Mouse (Mus musculus) right cerebral cortex, adult 18-20 months (tissue): ENCODE measurements around the gene Syt3.

Experiments
- DNase-seq: peaks from one replicate; pipeline ENCODE4 v3.0.0; 2022; ENCODE audit warnings: mixed read lengths

Syt3 gene

DNA sequence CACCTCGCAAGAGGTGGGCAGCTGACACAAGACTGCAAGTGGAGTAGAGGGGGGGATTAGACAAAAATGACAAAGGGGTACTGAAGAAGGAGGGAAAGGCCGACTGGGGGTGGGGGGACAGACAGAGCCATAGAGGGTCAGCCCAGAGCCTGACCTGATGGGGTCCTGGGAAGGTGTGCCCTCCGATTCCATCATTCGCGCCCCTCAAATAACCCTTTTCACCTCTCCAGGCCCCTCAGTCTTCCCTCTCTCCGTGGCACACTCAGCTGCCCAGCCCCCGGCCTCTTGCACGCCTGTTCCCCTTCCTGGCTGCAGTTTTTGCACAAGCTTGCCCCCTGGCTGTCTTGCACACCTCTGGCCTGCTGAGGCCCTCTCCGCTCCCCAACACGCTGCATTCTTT lies 26.4 kb upstream of the Syt3 start:
- no peak for DNase-seq

DNA sequence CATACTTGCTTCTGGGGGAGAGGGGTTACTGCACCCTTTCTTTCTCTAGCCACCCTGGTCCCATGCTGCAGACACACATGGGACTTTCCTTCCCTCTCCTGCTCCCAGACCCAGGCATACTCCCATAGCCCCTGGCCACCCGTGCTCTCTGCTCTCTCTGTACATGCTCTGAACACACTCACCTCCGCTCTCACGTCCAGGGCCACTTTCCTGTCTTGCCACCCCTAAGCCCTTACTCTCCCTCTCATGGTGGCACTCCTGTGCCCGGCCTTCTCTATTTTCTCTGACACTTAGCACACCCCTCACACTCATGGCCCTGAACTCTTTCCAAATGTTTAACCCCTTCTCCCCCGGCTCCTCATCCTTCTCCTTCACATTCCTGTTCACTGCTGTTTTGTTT lies 25.9 kb upstream of the Syt3 start:
- DNase-seq, result no peak

DNA sequence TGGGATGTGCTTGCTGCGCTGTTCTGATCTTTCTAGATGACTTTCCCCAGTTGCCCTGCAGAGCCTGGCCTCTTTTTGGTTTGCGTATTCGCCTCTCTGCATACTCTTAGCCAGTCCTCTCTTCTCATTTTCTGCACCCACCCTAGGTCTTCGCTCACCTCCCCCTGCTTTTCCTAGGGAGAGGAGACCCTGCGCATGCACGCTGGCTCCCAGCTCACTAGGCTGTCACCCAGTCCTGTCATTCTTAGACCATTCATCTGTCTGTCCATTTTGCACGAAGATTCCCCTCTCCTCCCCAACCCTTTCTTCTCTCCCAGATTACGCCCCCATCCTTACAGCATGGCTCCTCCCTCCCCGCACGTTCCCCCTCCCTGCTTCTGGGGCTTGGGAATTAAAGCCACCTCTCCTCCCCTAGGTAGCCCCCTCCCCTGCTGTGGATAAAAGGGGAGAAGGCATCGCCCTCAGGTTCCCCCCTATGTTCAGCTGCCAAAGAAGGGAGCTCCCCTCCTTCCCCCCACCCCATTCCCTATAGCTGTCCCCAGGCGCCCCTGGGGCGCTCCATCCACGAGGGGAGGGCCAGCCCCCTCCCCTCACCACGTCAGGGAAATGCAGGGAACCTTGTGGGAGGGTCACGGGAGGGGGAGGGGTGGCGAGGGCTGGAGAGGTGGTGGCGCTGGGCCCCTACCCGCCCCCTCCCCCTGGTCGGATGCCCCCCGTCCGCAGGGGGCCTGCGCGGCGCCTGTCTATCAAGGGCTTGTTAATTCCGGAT lies 24.8 kb upstream of the Syt3 start:
- no peak for DNase-seq

DNA sequence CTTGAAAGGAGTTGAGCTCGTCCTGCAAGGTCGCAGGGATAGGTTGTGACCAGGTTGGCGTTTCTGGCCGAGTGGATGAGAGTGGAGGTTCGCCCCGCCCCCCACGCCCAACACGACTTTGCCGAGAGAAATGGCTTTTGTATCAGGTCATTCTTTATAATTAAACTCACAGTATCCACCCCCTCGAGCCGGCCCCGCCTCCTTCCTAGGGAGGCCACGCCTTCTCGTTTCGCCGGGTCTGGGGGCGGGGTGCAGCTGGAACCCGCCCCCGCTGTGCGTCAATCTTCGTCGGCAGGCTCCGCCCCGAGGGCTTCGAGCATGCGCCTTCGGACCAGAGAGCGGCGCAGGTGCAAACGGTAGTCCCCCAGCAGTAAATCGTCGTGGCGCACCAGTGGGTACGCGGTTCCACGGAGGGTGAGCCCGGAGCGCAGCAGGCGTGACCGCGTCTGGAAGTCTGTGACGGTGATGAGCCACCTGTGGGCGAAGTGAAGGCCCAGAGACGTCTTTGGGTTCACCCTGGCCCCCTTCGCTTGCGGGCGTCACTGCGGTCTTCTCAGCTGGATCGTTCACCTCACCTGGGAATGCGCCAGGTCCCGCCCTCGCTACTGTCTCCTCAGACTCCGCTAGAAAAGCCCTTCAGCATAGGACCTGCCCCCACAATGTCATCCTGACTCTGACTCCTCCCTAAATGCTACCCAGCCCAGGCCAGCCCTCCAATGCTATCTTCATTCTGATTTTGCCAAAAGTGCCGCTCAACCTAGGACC lies 23.8 kb upstream of the Syt3 start:
- peak; percentile 98 for DNase-seq

DNA sequence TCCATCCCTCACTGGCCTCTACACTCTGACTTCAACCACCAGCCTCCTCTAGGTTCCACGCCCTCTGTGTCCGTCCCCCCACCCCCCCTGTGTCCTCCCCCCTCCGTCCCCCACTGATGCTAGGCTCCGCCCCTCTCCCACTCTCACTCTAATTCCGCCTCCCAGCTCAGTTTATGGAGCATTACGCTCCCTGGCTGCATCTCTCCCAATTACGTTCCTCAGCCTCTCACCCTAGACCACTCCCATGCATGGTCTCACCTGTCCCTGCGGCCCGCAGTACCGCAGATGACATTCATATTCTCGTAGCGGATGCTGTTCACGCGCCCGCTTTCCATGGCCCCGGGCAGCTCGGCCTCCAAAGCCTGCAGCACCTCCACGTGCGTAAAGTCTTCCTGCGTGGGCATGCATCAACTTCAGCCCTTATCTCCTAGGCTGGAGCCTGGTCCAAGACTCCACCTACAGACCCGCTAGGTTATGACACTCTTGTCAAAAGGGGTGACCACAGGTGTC lies 23.1 kb upstream of the Syt3 start:
- DNase-seq, result no peak

DNA sequence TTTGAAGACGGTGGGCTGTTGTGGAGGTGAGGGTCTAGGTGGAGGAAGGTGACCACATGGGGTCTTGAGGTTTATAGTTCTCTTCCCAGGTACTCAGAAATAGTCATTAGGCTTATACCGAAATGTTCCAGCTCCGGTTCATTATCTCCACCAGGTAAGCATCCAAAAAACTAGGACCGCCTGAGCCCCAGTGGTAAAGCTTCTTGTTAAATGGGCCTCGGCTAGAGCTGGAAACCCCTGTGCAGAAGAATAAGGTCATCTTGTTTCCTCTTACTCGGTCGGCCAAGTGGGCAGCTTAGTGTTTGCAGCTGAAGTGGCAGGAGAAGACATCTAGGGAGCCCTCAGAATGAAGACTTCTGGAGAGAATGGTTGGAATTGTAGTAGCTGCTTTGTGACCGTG lies 11.2 kb upstream of the Syt3 start:
- DNase-seq, result no peak

DNA sequence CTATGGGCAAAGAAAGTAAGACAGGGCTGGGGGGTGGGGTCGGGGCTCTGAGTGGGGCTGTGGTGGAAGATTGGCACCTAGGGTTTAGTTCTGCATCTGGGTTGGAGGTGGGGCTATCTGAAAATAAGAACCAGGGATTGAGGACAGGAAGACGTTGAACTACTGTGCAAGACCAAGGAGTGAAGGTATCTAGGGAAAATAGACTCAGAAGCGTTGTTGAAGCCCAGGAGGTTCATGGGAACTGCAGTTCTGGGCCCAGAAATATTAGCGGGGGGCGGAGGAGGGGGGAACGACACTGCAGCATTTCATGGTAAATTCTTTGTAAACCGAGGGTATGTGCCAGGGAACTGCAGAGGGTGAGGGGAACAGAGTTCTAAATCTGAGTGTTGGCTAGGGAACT lies 10.4 kb upstream of the Syt3 start:
- no peak for DNase-seq

DNA sequence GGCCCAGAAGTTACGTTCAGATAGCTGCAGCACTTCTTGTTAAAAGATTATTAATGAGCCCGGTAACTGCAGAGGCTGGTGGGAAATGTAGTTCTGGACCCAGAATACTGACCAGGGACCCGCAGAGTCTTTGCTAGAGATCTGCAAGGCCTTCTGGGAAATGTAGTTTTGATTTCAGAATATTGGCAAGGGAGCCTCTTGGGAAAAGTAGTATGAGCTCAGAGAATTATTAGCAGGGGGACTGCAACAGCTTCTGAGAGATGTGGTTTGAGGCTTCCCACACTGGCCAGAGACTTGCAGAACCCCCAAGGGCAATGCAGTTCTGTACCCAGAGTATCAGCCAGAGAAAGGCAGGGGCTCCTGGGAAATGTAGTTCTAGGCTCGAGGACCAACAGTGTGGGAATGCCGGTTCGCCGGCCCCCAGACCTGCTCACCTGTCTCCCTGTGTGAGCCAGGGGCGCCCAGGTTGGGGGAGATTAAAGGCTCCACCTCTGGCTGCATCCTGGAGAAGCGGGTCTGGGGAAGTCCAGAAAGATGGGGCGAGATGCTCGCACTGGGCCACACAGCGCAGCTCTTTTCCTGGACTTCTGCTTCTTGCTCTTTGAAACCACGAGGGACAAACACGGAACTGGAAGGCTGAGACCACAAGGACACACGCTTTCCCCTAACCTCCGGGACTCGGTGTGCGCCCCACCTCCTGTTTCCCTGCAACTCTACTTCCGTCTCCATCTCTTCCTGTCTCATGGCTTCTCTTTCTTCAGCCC lies 9.8 kb upstream of the Syt3 start:
- DNase-seq, result peak; percentile 94

DNA sequence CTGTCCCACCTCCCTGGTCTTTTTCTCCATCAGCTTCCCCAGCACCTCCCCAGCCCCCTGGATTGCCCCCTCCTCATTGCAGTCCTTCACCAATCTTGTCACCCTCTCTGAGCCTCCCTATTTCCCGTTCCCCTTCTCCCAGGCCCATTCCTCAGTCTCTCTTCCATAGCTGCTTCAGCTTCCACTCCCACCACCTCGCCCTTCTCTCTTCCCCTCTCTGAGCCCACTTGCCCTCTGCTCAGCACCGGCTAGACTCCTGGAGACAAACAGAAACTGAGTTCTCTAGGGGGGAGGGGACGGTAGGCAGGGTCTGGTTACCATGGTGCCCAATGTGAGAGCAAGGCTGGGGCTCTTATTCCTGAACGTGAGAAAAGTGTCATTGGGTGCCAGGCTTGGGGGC lies 9.1 kb upstream of the Syt3 start:
- no peak for DNase-seq

DNA sequence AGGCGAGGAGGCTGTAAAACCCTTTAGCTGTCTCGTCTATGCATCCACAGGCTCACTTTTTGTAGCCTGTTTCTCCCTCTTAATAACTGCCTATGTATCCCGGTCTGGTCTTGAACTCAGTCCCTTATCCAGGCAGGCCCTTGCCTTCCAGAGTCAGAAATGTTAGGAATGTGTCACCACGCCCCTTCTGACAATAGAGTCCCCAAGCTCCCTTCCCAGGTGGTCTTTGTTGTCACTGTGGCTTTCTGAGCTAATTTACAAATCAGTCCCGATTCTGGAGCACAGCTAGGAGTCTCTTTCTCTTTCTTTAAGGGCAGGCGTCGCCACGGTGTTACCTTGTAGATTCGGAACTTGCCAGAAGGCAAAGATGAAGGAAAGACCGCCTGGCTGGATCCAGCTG lies 8.7 kb upstream of the Syt3 start:
- DNase-seq, result no peak

DNA sequence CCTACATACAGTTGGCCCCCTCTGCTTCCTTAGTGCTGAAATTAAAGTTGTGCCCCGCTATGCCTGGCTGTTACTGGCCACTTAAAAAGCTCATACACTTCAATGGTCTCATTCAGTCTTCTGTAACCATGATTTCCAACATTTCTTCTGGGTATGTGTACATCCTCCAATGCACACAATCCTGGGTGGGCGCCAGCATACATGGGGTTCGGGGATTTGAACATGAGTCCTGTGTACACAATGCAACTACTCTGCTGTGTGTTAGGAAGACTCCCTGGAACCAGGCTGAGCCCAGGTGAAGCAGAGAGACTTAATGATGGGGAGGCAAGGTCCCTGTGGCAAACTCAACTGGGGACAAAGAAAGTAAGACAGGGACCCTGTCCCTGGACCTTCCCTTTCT lies 8.1 kb upstream of the Syt3 start:
- DNase-seq, result no peak

DNA sequence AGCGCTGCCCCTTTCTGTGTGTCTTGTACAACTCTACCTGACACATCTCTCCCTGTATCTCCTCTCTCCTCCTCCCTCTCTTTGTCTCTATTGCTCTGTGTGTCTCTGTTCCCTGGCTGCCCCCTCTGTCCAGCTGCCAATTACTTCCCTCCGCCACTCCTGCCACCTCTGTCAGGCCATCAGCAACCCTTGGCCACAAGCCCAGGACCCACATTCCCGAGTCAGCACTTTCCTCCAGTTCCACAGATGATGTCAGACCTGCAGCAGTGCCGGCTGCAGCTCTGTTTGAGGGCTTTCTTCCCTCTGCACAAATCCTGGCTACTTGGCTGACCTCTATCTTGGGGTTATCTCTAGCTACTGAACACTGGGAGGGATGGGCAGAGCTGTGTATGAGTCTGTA lies 5.6 kb upstream of the Syt3 start:
- DNase-seq, result no peak

DNA sequence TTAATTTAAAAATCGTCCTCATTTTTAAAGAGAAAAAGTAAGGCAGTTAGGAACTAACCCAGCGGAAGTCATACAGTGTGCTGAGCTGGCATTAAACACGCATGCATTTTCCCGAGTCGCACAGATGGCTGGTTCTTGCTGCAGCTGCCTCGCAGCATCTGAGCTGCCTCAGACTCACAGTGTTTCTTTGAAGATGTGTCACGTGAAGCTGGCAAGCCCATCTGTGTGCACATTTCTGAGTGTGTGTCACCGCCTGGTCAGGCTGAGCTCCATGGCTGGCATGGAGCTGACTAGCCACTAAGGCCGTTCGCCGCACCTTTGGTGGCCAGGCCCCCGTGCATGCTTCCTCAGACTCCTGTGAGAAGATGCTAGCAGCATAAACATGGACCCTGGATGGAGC lies 1.4 kb upstream of the Syt3 start:
- DNase-seq, result peak; percentile 87

DNA sequence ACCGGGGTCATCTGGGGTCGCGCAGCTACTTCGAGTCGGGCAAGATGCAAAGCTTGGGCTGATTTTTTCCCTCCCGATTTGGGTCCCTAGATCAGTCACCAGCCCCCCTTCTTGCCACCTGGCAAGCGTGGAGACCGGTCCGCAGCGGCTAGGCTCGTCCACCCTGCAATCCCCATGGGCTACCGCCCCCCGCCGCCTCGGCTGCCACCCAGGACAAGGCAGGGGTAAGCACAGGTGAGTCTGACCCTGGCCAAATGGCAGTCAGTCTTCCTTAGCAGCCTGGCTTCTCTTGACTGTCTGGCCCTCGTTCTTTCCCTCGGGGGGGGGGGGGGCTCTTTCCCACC lies 786 bp downstream of the Syt3 start:
- DNase-seq, result no peak

DNA sequence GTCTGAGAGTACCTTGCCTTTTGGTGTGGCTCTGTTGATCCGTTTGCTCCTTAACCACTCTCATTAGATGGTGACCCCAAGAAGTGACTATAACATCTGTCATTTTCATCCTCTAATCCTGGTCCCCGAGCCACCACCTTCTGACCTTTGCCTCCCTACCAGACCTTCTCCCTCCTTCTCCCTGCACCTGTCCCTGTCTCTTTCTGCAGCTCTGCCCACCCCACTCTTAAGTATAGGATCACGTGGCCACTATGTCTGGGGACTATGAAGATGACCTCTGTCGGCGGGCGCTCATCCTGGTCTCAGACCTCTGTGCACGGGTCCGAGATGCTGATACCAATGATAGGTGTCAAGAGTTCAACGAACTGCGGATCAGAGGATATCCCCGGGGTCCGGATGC lies 1.8 kb downstream of the Syt3 start, which contains the start of gene 1700008O03Rik:
Gene 1700008O03Rik (minus strand): TSS at position 101 of the 400 bp plus-strand sequence.
- DNase-seq, result no peak

DNA sequence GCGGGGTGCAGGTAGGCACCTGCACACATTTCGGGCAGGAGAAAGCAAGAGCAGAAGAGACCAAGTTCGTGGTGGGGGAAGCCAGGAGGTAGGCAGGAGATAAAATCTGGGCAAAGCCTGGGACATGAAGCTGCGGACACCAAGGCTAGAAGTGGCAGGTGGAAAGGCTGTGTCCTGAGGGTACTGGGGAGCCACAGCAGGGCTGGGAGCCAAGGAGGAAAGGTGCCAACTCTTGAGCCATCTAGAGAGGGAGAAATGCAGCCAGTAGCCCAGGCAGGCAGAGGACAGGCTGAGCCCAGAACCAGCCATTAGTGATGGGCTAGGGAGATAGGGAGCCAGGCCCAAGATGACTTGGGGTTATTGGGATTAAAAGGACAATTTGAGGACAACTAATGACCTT lies 7.9 kb downstream of the Syt3 start:
- DNase-seq, result no peak

DNA sequence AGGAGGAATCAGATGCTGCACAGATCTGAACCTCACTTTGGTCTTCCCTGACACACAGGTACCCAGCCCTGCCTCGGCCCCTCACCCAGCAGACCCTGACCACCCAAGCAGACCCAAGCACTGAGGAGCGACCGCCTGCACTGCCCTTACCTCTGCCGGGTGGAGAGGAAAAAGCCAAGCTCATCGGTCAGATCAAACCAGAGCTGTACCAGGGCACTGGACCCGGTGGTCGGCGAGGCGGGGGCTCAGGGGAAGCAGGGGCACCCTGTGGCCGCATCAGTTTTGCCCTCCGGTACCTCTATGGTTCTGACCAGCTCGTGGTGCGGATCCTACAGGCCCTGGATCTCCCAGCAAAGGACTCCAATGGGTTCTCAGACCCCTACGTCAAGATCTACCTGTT lies 8.4 kb downstream of the Syt3 start:
- DNase-seq, result no peak

DNA sequence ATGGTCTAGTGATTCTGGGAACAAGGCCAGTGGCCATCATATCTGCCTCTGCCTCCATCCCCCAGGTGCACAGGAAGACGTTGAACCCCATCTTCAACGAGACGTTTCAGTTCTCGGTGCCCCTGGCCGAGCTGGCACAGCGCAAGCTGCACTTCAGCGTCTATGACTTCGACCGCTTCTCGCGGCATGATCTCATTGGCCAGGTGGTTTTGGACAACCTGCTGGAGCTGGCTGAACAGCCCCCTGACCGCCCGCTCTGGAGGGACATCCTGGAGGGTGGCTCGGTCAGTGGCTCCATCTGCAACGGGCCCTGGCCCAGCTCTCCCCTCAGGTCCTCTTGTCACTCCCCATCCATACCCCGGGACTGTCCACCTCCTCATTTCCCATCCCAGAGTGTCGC lies 9.4 kb downstream of the Syt3 start:
- no peak for DNase-seq

DNA sequence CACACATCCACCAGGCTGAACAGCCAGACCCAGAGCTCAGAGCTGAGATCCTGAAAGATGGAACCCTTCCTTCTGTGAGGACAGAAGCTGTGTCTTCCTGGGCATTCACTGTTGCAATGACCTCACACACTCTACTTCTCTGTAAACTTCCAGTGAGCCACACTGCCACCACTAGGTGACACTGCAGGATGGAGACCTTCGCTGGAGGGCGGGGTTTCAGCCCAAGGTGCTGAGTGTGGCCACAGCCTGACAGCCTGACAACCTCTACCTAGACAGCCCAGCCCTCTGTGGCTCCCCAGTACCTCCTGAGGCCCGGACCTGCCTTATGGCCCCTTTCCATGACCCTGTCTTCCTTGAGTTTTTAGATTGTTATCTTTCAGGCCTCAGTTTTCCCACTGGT lies 14.7 kb downstream of the Syt3 start:
- DNase-seq, result peak; percentile 53

DNA sequence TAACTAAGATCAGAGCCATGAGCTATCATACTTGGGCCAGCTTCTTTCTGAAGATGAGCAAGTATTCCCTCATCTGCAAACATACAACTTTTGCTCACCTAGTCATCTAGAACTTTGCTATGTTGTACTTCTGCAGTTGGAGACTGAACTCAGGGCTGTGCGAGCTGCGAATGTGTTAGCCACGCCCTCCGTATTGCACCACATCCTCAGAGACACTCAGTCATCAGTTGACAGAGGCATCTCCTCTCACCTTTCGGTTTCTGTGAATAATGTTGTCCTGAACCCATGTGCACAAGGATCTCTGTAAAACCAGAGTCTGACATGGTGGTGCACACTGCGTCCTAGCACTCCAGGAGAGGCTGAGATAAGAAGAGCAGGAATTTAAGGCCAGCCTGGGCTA lies 17.8 kb downstream of the Syt3 start:
- DNase-seq, result no peak

DNA sequence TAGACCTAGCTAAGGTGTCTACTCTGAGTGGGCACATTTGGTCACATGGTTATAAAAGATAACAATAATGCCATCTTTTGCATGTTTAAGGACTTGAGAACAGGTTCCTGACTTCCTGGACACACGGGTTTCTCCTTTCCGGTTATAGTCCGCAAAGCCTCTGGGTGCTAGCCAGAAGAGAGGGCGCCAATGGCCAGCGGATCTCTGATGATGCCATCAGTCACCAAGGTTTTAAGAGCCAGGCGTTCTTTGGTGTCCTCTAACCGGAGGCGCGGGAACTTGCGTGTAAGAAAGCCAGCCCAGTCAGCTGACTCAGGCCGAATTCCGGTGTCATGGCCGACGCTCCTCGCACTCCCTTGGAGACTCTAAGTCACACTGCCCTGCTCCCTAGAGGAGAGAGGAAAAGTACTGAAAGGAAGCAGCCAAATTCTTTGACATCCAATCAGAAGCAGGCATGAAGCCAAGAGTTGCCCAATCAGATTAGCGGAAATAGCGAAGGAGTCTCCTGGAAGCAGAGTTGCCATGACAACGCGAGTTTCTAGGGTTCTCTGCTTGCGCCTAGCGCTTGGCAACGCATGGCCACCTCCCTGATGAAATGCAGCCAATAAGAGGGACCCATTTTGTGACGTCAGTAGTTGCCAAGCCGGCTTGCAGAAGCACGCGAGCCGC lies 21.6 kb downstream of the Syt3 start:
- peak; percentile 98 for DNase-seq

DNA sequence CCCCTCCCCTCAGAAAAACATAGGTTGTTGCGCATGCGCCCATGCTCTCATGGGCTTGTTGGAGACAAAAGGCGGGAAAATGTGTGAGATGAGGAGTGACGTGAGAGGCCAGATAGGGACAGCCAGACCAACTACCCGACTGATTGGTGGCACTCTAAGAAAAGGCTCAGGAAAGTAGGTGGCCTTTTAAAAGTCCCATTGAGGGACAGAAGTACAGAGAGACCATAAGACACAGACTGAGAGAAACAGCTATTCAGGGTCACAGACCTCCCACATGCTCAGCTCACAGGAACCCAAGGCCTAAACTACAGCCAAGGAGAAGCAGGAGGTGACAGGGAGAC lies 22.1 kb downstream of the Syt3 start:
- DNase-seq, result no peak

DNA sequence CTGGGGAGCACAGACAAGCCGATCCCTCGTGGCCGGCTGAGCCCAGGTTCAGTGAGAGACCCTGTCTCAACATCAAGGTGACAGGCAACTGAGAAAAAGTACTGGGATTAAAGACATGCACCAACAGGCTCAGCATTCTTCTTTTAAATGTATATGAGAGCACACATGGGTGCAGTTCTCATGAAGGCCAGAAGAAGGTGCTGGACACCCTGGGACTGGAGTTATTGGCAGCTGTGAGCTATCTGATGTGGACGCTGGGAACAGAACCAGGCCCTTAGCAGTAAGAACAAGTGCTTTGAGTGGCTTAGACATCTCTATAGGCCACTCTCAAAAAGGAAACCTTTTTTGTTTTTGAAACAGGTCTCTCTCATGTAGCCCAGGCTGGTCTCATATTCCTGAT lies 27.2 kb downstream of the Syt3 start:
- no peak for DNase-seq
